Mouse (Mus musculus) erythroblast, adult 5-6 weeks (primary cell): ENCODE data around the gene Rgcc. TPM values are rescaled to one million over a fixed set of nuclear protein-coding genes. Genes with fewer than 3 reads are reported as not detected.

Experiments used
- ATAC-seq: replicated peaks from 2 replicates; pipeline ENCODE4 v1.8.0; 2016; ENCODE audit warnings: moderate number of reproducible peaks, mild to moderate bottlenecking, moderate TSS enrichment, inconsistent platforms; ENCODE audit not compliant: poor library complexity, low FRiP score, severe bottlenecking
- total RNA-seq, 2 experiments: library from RNA; stranded (forward) in 1 of 2; stranded (reverse) in 1 of 2; fragments of 150-400 nt in 1 of 2; fragments of 200-764, 138-1000 nt in 1 of 2; gene quantifications; 2 replicates each; pipeline versions ENCODE4 v1.2.3 to v1.2.4; 2015 to 2017; ENCODE audit warnings: low replicate concordance in 2 of 2

The Rgcc gene
- total RNA-seq, 2 experiments from 2014 or later: 78.6 to 86.4 TPM

DNA sequence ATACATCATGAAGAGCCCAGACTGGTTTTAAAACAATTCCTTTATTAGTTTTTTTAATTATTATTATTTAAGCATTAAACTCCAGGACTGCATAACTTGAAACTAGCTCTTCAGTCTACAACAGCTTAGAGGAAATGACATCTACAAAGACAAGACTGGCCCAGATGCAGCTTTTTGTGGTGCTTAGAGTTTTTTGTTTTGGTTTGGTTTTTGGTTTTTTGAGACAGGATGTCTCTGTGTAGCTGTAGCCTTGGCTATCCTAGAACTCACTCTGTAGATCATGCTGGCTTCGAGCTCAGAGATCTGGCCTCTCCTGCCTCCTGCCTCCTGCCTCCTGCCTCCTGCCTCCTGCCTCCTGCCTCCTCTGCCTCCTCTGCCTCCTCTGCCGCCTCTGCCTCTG, 45.7 kb downstream of the Rgcc start:
- no peak for ATAC-seq

DNA sequence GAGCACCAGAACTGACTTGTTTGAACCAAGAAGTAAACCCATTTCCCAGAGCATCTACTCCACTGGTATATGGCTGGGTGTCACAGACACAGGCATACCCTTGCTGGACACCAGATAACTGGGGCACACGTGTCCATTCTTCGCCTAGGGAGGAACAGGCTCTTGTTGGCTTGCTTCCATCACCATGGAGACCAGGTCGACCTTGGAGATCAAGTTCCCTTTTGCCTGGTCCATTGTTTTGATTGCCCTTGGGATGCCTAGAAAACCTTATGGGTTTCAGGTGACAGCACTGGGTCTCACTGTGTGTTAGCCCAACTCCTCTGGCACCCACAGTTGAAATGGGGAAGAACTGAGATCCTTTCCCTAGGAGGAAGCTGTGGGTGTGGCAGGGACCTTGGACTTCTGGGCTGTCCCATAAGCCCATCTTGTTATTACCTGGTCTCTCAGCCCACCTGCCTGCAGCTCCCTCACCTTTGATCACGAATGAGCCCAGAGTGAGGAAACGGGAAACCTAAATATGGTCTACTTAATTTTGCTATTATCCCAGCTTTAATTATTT, 49.6 kb downstream of the Rgcc start:
- ATAC-seq: no peak

DNA sequence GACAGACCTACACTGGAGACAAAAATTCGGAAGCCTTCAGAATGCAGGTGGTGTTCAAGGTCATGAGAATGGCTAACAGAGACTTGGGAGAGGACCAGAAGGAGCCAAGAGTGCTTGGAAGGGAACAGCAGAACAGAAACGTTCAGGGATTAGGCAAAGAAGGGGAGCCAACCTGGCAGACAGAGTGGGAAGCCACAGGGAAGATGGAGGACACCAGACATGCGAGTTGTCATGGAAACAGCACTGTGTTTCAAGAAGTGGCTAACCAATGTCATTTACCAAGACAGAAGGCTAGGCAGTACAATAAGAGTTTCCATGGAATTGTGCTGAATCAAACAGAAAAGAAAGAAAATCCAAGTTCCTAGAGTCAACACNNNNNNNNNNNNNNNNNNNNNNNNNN, 56.9 kb downstream of the Rgcc start:
- ATAC-seq: no peak

DNA sequence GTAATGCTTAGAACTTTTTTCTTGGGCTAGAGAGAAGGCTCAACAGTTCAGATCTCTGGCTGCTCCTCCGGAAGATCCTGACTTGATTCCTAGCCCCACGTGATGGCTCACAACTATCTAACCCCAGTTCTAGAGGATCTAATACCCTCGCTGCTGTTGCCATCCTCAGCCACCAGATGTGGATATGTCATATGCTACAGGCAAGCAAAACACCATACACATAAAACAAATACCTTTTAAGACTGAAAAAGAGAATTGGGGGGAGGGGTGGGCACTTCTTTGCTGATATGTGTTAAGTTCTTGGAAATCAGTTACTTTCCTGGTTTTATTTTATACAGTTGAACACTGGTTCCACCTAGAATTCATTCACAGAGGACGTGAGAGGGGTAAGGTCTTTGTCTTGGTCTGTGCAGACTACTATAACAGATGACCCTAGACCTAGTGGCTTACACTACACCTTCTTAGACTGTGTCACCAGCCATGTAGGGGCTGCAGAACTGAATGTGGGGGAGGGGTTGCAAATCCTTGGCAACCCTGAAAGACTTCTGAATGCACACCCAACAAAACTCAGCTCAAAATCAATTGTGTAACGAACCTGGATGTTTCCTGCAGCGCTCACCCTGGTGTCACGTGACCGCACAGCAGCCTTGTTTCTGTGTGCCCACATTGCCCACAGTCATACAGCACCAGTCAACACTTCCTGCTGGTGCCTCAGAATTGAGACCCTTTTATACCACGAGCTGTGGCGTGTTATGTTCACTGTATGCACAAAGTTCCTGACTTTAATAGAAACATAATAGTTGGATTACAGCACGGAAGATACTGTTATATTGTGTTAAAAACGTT, 58.2 kb downstream of the Rgcc start:
- no peak for ATAC-seq

DNA sequence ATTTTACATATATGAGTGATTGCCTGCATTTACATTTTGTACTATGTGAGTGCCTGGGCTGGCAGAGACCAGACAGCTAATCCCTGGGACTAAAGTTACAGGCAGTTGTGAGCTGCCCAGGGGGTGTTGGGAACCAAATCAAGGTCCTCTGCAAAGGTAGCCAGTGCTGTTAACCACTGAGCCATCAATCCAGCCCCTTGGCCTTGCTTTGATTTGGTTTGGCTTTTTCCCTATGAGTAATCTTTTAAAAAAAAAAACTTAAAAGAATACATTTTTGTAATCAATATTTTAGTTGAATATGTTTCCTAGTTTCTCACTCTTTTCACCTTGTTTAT, 59.1 kb downstream of the Rgcc start:
- no peak for ATAC-seq

DNA sequence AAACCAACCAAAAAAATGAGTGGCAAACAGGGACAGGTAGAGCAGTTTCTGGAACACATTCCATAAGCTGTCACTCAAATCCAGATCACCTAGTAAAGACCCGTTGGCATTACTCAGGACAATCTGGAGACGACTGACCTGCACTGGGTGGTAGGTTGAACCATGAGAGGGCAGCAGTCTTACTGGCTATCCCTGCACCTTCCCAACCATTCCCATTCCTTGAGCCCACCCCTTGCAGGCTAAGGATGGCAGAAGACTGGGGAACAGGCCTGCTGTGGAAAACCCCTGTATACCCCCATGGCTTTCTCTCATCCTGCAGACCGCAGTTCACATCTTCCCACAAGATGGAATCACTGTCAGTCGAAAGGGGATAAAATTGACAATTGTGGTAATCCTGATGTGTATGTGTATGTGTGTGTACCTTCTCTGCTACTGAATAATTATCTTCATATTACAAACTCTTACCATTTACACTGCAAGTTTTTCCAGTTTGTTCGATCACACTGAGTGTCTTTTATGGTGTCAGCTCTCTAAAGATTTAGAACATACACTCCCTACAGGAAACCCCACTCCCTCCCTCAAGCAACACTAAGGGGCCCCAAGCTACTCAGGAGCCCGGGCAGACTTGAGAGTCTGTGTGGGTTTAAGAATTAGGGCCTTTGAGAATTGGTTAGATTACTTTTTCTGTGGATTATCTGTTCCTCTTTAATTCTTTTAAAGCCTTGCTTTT, 59.6 kb downstream of the Rgcc start:
- no peak for ATAC-seq

DNA sequence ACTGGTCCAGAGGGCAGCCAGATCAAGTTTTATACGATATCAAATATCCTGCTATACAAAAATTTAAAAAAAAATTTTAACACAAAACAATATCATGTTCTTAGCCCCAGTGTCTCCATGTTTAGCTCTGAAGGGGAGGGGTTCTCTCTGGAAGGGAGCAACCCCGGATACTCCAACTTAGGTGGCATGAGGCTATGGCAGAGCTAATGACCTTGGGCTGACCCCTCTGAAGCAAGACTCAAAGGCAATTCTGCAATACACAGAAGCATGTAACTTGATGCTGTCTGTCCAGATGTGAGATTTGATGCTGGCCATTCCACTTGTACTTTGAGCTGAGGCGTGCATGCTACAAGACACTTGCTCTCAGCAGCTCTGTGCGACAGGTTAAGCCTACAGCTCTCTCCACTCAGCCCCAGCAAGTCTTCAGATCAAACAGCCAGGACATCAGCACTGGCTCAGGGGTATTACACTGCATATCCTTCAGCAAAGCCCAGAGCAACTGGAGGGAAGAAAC, 60.3 kb downstream of the Rgcc start:
- no peak for ATAC-seq

DNA sequence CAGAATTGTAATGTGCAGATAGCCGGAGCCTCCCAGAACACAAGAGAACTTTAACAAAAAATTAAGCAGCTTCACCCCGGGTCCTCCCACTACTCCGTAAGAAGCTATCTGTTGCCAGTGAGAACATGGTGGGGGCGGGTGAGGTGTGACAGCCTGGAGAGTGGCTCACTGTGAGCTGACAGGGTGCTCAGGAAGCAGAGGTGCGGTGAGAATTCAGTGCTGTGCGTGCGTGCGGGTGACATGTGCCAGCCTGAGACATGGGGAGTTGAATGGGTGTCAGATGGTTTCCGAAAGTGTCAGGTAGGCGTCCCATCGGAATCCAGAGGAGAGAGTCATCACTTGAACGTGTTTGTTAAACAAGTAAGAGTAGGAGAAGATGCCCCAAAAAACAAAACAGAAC, 62.0 kb downstream of the Rgcc start:
- ATAC-seq: no peak

Other genes with a start within 250 kb of the Rgcc start
- gene Zfp957, start 54.3 kb downstream of the Rgcc start, total RNA-seq (2015; ENCODE audit: low replicate concordance): not detected in 2 replicates
- gene Zfp957, start 54.3 kb downstream of the Rgcc start, total RNA-seq (2017; ENCODE audit: low replicate concordance): not detected in 2 replicates
- 14.2 and 16.7 TPM in 2 replicates for gene Naa16, start 89.1 kb upstream of the Rgcc start, total RNA-seq (2015; ENCODE audit: low replicate concordance)
- 12.1 and 13.4 TPM in 2 replicates for gene Naa16, start 89.1 kb upstream of the Rgcc start, total RNA-seq (2017; ENCODE audit: low replicate concordance)
- 0.96 and 1.0 TPM in 2 replicates for gene Mtrf1, start 96.1 kb upstream of the Rgcc start, total RNA-seq (2015; ENCODE audit: low replicate concordance)
- gene Mtrf1, start 96.1 kb upstream of the Rgcc start, total RNA-seq (2017; ENCODE audit: low replicate concordance): 1.3 and 2.9 TPM in 2 replicates
- gene Kbtbd7, start 124.9 kb upstream of the Rgcc start, total RNA-seq (2015; ENCODE audit: low replicate concordance): 9.2 and 10.2 TPM in 2 replicates
- 10.5 and 11.4 TPM in 2 replicates for gene Kbtbd7, start 124.9 kb upstream of the Rgcc start, total RNA-seq (2017; ENCODE audit: low replicate concordance)
- gene Kbtbd6, start 150.2 kb upstream of the Rgcc start, total RNA-seq (2015; ENCODE audit: low replicate concordance): 0.96 and 2.1 TPM in 2 replicates
- gene Kbtbd6, start 150.2 kb upstream of the Rgcc start, total RNA-seq (2017; ENCODE audit: low replicate concordance): 2.6 and 3.6 TPM in 2 replicates
- gene Elf1, start 179.5 kb upstream of the Rgcc start, total RNA-seq (2015; ENCODE audit: low replicate concordance): 38.8 and 45.6 TPM in 2 replicates
- 83.8 and 92.9 TPM in 2 replicates for gene Elf1, start 179.5 kb upstream of the Rgcc start, total RNA-seq (2017; ENCODE audit: low replicate concordance)
- gene Wbp4, start 179.9 kb upstream of the Rgcc start, total RNA-seq (2015; ENCODE audit: low replicate concordance): 12.1 and 13.0 TPM in 2 replicates
- 30.7 and 45.6 TPM in 2 replicates for gene Wbp4, start 179.9 kb upstream of the Rgcc start, total RNA-seq (2017; ENCODE audit: low replicate concordance)